Mouse (Mus musculus) cortical plate, adult 2 months (tissue): ENCODE data around the gene Abca13. TPM values are rescaled to one million over a fixed set of nuclear protein-coding genes. Genes with fewer than 3 reads are reported as not detected.
"Not testable (repeated sequence)": the region's sequence is repeated elsewhere in the genome, so short reads cannot be mapped to it uniquely, and the experiment has no call there.

Source experiments
- H3K27ac ChIP-seq: fragments of 200-500 bp; 2 replicates; pipeline ENCODE4 v1.5.1; 2012; ENCODE audit warnings: low read length, control low read depth, inconsistent platforms; ENCODE audit not compliant: insufficient read depth
- H3K4me1 ChIP-seq: fragments of 200-500 bp; 2 replicates; pipeline ENCODE4 v1.6.1; 2011; ENCODE audit warnings: low read length; ENCODE audit not compliant: control insufficient read depth, insufficient read depth
- H3K4me3 ChIP-seq: fragments of 200-500 bp; 2 replicates; pipeline ENCODE4 v1.5.1; 2011; ENCODE audit warnings: mild to moderate bottlenecking, low read length, control low read depth; ENCODE audit not compliant: insufficient read depth
- CTCF ChIP-seq: fragments of 200-500 bp; IDR thresholded peaks from 2 replicates; pipeline ENCODE4 v1.5.1; 2011; ENCODE audit warnings: mild to moderate bottlenecking, control low read depth, low read length; ENCODE audit not compliant: insufficient read depth; ENCODE audit errors: extremely low read depth
- POLR2A ChIP-seq: fragments of 200-500 bp; IDR thresholded peaks from 2 replicates; pipeline ENCODE4 v1.6.1; 2011; ENCODE audit warnings: mild to moderate bottlenecking, low read length, control low read depth; ENCODE audit not compliant: insufficient read depth; ENCODE audit errors: extremely low read depth
- polyA plus RNA-seq: library from polyadenylated mRNA; depleted of rRNA; stranded (reverse); fragments of >200 nt; gene quantifications from 2 replicates; pipeline ENCODE4 v1.2.3, GENCODE M21; 2012

The Abca13 gene
- polyA plus RNA-seq, 1 experiment = 0.04 TPM

DNA sequence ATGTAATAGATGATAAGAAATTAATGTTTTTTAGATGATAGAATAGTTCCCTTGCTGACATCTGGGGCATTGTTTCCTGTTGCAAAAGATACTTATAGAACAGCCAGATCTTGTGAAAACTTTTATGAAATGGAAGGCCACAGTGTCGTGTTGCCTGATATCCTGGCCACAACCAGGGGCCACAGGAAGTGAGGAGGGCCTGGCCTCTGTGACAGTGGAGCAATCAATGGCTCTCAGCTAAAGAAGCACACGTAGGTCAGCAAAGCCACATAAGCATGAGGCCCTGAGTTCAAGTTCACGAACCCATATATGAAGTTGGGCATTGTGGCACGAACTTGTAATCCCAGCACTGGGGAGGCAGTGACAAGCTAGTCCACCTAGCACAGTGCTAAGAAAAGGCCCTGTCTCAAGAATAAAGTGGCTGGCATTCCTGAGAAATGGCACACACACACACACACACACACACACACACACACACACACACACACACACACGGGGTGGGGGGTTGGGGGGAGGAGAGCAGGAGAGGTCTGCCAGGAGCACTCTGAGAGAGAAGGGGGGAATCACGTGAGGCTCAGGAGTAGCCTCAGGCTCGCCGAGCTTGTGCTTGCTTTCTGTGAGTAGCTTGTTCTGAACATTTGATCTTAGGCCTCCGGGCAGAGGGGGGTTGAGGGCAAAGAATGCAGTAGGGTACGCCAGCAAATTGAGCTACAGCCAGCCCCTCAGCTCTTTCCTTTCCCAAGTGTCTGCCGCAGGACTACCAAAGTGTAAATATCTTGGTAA lies 779 bp upstream of the Abca13 start:
- Histone ChIP-seq H3K4me3 (no peak overlapping the region), H3K4me1 (no peaks in the 10 kb centered on the region), H3K27ac (no peak overlapping the region)
- TF ChIP-seq CTCF = no peak
- TF ChIP-seq POLR2A = no peak

DNA sequence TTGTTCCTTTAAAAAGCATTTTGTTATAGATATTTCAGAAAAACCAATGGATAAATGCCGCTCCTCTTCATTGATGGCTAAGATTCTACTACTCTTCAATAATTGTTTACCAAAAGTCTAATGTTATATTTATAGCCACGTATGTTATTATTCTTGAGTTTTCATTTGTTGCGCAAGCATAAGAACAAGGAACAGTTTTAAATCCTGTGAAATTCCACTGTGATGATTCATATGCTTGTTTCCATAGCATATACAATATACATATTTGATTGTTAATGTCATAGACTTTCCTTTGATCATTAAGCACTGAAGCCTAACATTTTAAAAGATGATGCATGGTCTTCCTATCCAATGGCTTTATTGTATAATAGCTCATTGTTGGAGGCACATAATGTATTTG lies 3.1 kb downstream of the Abca13 start:
- H3K27ac ChIP-seq = no peak overlapping the region

DNA sequence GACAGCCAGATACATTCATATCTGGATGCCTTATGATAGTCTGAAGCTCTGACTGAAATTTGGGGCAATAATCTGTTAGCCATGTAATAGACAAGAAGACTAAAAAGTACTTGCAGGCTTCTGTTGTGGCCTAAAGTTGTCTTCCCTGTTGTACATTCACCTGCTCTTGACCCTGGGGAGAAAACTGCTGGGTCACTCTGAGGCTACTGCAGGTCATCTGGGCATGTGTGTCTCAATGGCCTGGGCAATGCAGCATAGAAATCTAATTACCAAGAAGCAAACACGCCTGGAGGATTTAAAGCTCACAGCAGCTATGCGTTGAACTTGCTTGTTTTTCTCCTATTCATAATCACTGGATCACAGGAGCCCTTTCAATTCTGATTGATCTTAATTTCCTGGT lies 8.1 kb downstream of the Abca13 start:
- TF ChIP-seq POLR2A (no peak), CTCF (no peak)
- Histone ChIP-seq H3K27ac (no peak overlapping the region), H3K4me1 (no peaks in the 10 kb centered on the region), H3K4me3 (no peak overlapping the region)

More for the DNA sequence above, 3.1 kb downstream of the Abca13 start:
- Histone ChIP-seq H3K4me3 (no peak overlapping the region), H3K4me1 (no peaks in the 10 kb centered on the region)
- no peak for TF ChIP-seq CTCF
- no peak for TF ChIP-seq POLR2A

DNA sequence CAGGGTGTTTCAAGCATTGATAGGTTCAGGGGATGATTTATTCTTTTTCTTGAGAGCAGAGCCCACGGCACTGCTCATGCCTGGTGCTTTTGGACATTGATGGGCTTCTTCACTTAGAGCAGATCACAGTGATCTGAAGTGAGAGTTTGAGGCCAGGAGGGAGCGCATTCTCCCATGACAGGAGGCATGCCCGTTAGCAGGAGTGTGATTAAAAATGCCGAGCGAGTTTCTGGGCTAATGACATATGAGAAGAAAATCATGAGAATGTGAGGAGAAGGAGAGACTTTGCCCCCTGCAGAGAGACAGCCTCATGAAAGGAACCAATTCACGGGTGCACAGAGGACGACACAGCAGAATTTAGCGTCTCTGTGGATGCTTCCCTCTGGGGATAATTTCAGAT lies 19.0 kb downstream of the Abca13 start:
- Histone ChIP-seq H3K4me3 (no peak overlapping the region), H3K4me1 (no peaks in the 10 kb centered on the region), H3K27ac (no peak overlapping the region)
- no peak for TF ChIP-seq POLR2A
- TF ChIP-seq CTCF = no peak

DNA sequence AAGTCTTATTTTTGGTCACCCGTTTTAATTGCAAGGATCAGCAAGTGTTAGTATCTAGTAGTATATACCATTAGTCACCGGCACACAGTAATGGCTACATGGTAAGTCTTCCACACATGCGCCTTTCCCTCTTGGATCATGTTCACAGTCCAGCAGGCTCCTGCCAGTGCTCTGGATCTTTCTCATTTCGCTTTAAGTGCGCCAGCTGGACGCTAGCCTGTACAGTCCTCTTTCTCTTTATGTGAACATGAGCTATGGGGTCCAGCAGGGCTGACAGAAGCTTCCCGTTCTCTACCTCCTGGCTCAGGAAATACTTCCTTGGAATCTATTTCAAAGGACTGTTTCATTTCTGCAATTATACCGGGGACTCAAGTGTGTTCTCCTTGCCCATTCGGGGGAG lies 21.8 kb downstream of the Abca13 start:
- H3K27ac ChIP-seq = no peak overlapping the region
- H3K4me3 ChIP-seq = no peak overlapping the region
- H3K4me1 ChIP-seq = no peaks in the 10 kb centered on the region
- TF ChIP-seq CTCF (no peak), POLR2A (no peak)

DNA sequence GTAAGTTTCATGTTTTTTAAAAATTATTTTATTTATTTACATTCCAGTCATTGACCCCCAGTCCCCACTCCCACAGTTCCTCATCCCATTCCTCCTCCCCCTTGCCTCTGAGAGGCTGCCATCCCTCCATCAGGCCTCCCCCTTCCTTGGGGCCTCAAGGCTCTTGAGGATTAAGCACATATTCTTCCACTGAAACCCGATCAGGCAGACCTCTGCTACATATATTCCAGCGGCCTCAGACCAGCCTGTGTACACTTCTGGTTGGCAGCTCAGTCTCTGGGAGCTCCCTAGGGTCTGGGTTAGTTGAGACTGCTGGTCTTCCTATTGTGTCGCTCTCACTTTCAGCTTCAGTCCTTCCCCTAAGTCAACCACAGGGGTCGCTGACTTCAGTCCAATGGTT lies 24.5 kb downstream of the Abca13 start:
- TF ChIP-seq CTCF = no peak
- TF ChIP-seq POLR2A = no peak
- Histone ChIP-seq H3K4me3 (no peak overlapping the region), H3K27ac (no peak overlapping the region), H3K4me1 (no peaks in the 10 kb centered on the region)

DNA sequence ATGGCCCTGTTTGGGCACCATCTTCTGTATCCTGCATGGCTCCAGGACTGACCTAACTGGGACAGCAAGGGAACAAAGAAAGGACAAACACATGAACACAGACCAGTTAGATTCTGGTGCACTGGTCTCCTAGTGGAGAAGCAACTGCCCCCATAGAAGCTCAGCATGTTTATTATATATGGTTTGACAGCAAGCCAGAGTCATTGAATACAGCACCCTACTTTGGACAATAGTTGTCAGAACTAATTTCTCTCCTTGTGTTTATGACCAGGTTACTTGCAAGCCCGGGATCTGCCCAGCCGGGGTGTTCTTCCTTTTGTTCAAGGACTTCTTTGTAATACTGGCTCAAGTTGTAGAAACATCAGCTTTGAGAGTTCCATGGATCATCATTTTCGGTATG lies 28.8 kb downstream of the Abca13 start:
- Histone ChIP-seq H3K27ac (no peak overlapping the region), H3K4me1 (no peaks in the 10 kb centered on the region), H3K4me3 (no peak overlapping the region)
- no peak for TF ChIP-seq POLR2A
- TF ChIP-seq CTCF = no peak

DNA sequence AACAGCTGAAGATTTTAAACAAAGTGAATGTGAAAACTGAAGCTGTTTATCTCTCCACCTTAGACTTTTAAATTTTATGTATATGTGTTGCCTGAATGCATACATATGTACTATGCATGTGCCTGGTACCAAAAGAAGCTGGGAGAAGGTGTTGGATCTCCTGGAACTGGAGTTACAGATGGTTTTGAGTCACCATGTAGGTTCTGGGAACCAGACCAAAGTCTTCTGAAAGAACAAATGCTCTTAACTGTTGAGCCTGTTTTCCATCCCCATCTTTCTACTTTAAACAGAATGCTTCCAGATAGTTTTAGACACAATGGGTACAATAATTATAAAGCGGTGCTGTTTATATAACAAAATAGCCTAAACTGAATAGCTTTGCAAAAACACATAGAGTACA lies 29.9 kb downstream of the Abca13 start:
- no peak overlapping the region for H3K27ac ChIP-seq
- TF ChIP-seq CTCF (no peak), POLR2A (no peak)
- H3K4me3 ChIP-seq = no peak overlapping the region
- no peaks in the 10 kb centered on the region for H3K4me1 ChIP-seq

DNA sequence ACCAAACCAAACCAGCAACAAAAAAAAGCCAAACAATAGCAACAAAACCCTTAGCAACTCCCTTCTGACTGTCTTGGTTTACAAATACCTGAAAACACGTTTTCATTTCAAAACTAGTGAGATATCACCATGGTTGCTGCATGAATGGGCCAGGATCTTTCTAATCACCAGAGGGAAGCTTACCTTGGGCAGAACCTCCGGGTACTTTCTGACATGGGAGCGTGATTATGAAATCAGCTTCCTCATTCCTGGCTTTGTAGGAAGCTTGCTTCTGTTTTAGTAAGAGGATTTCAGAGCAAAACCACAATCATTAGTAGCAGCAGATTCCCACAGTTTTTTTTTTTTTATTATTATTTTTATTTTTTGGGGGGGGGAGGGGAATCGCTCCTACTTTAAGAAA lies 34.7 kb downstream of the Abca13 start:
- H3K27ac ChIP-seq = no peak overlapping the region
- H3K4me3 ChIP-seq = no peak overlapping the region
- TF ChIP-seq POLR2A = no peak
- TF ChIP-seq CTCF = no peak
- H3K4me1 ChIP-seq = no peaks in the 10 kb centered on the region

DNA sequence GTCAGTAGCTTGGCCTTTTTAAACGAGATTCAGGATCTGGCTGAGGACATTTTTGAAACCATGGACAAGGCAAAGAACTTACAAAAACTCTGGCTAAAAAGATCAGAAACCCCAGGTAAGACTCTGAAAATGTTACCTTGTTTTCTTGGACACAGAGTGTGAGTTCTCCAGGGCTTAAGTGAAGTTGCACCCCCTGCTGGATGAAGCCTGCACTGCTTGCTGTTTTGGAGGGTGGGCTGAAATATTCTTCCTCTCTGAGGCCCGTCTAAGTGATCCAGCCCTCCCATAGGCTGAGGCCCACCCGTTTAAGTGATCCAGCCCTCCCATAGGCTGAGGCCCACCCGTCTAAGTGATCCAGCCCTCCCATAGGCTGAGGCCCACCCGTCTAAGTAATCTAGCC lies 57.9 kb downstream of the Abca13 start:
- TF ChIP-seq CTCF = peak; percentile 21; the same call in 1 of the 2 replicates

DNA sequence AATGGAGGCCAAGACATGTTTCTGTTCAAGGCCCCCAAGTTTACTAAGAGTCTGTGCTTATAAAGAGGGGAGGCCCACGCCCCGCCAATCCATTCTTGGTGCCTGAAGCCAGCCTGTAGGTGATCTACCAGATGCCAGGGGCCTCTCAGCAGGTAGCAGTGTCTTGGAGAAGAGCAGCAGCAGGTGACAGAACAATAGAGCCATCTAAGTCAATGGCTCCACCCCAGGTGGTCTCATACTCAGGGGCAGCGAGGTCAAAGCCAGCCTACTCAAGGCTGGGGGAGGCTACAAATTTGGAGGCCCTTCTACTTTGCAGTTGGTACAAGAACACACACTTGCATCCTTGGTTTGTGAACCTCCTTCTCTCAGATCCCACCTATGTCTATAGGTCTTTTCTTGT lies 71.3 kb downstream of the Abca13 start:
- not testable (repeated sequence) for H3K4me3 ChIP-seq, H3K27ac ChIP-seq, H3K4me1 ChIP-seq

More for the DNA sequence above, 57.9 kb downstream of the Abca13 start:
- not testable (repeated sequence) for H3K27ac ChIP-seq, H3K4me3 ChIP-seq, H3K4me1 ChIP-seq
